Mouse (Mus musculus) limb, embryonic 14.5 days (tissue): ENCODE results near the gene Fyn. TPM values are rescaled to one million over a fixed set of nuclear protein-coding genes. Genes with fewer than 3 reads are reported as not detected.

Source experiments
- ATAC-seq: fragments of 200-750 bp; cut with Nextera tagmentation; 2 replicates; pipeline ENCODE4 v1.8.0; 2017; ENCODE audit warnings: low read depth, moderate number of reproducible peaks, moderate TSS enrichment; ENCODE audit not compliant: low FRiP score
- DNase-seq: peaks from one replicate; pipeline ENCODE4 v3.0.0-alpha.2; 2015; ENCODE audit warnings: low spot score
- H3K27ac ChIP-seq: fragments of 300-500 bp; sonication (generic); replicated peaks from 2 replicates; pipeline ENCODE4 v1.5.1; 2014; ENCODE audit warnings: low read depth, mild to moderate bottlenecking, low read length, moderate library complexity, mixed read lengths
- H3K27me3 ChIP-seq: fragments of 300-500 bp; sonication (generic); 2 replicates; pipeline ENCODE4 v1.6.1; 2014; ENCODE audit warnings: low read length, mixed read lengths; ENCODE audit not compliant: control insufficient read depth, insufficient read depth
- H3K36me3 ChIP-seq: fragments of 300-500 bp; sonication (generic); 2 replicates; pipeline ENCODE4 v1.6.1; 2014; ENCODE audit warnings: mild to moderate bottlenecking, low read length, moderate library complexity, mixed read lengths; ENCODE audit not compliant: control insufficient read depth, insufficient read depth
- H3K4me1 ChIP-seq: fragments of 300-500 bp; sonication (generic); 2 replicates; pipeline ENCODE4 v1.6.1; 2014; ENCODE audit warnings: antibody characterized with exemption, low read length, mixed read lengths; ENCODE audit not compliant: control insufficient read depth, insufficient read depth
- H3K4me2 ChIP-seq: fragments of 300-500 bp; sonication (generic); replicated peaks from 2 replicates; pipeline ENCODE4 v1.6.1; 2014; ENCODE audit warnings: low read depth, mild to moderate bottlenecking, low read length, moderate library complexity; ENCODE audit not compliant: severe bottlenecking
- H3K4me3 ChIP-seq: fragments of 300-500 bp; sonication (generic); replicated peaks from 2 replicates; pipeline ENCODE4 v1.5.1; 2014; ENCODE audit warnings: low read length
- H3K9ac ChIP-seq: fragments of 300-500 bp; sonication (generic); 2 replicates; pipeline ENCODE4 v1.6.1; 2014; ENCODE audit warnings: mild to moderate bottlenecking, low read depth, low read length, moderate library complexity; ENCODE audit not compliant: severe bottlenecking
- H3K9me3 ChIP-seq: fragments of 300-500 bp; sonication (generic); 2 replicates; pipeline ENCODE4 v1.6.1; 2016; ENCODE audit warnings: low read length; ENCODE audit not compliant: control insufficient read depth
- POLR2A ChIP-seq: fragments of 200-500 bp; IDR thresholded peaks from 2 replicates; pipeline ENCODE4 v1.8.0; 2012; ENCODE audit warnings: inconsistent platforms, mild to moderate bottlenecking, moderate library complexity, borderline replicate concordance; ENCODE audit not compliant: insufficient read depth, insufficient read length; ENCODE audit errors: extremely low read depth
- WGBS: fragments of 180-500 bp; shearing (Covaris S2); extraction: QIAGEN DNeasy Blood & Tissue Kit; methylation state at CpG from one replicate; pipeline ENCODE4 v1.1.7; 2014; 5-methylcytosine and 5-hydroxymethylcytosine counted together
- polyA plus RNA-seq, 2 experiments: library from polyadenylated mRNA; depleted of rRNA in 1 of 2; stranded (reverse) in 1 of 2; unstranded in 1 of 2; fragments of >200 nt; fragmentation: Nextera tagmentation in 1 of 2; extraction: Ambion mirVana in 1 of 2; gene quantifications; 2 replicates each; pipeline versions ENCODE4 v1.2.1 to v1.2.3; 2012 to 2014

Fyn gene
- polyA plus RNA-seq, 2 experiments = 51.5 to 58.4 TPM

DNA sequence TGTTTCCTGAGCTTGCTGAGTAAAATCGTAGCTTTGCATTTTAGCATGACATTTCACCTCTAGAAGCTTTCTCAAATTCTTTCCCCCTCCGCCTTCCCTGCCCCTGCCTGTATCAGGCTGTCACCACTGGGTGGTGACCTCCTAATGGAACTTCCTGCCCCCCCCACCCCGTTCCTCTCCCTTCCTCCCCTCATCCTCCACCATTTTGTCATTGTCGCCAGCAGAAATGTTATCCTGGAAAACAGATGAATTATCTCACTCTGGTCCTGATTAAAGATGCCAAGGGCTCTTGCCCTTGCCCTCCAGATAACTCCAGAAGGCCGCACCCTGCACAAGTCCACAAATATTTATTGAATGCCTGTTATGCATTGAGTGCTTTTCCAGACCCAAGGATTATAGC lies 187.1 kb downstream of the Fyn start:
- DNase-seq (no peak), ATAC-seq (no peak)
- 28% methylated on average over 5 of the region's 5 CpGs for WGBS
- peaks cover 62% of the 10 kb centered on the region for H3K4me1 ChIP-seq
- H3K4me2 ChIP-seq = no peak overlapping the region
- 0 out of 2 replicates have a peak overlapping the region, but pooled peaks have one; percentile 3 for H3K27ac ChIP-seq
- H3K9ac ChIP-seq = no peak overlapping the region
- no peaks in the 10 kb centered on the region for H3K9me3 ChIP-seq
- TF ChIP-seq POLR2A = no peak
- H3K36me3 ChIP-seq = peaks cover 8% of the 10 kb centered on the region; the same call in 1 of the 2 replicates
- H3K4me3 ChIP-seq = no peak overlapping the region
- H3K27me3 ChIP-seq = no peaks in the 10 kb centered on the region

DNA sequence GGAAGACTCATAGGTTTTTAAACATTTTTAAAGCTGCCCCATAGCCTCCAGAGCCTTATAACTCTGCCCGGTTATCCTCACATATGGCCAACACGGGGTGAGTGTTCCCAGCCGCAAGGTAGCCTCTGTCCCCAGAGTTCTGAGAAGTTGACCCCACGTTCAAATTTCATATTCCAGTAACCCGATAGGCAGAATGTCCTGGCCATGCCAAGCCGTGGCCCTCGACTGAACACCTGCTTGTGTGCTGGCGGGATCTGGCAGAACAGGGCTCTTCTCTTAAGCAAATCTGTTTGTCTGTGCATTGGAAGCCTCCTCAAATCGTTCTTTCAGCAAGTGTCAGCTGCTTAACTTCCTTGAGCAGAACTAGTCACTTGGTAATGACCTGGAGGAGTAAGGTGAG lies 188.7 kb downstream of the Fyn start:
- WGBS = 55% methylated on average over 9 of the region's 9 CpGs
- DNase-seq (no peak), ATAC-seq (no peak)
- no peak for TF ChIP-seq POLR2A
- no peak overlapping the region for H3K27ac ChIP-seq
- no peaks in the 10 kb centered on the region for H3K9me3 ChIP-seq
- peaks cover 51% of the 10 kb centered on the region for H3K4me1 ChIP-seq
- H3K36me3 ChIP-seq = peaks cover 8% of the 10 kb centered on the region; the same call in 1 of the 2 replicates
- no peaks in the 10 kb centered on the region for H3K27me3 ChIP-seq
- H3K4me2 ChIP-seq = no peak overlapping the region
- H3K9ac ChIP-seq = no peak overlapping the region
- H3K4me3 ChIP-seq = no peak overlapping the region

DNA sequence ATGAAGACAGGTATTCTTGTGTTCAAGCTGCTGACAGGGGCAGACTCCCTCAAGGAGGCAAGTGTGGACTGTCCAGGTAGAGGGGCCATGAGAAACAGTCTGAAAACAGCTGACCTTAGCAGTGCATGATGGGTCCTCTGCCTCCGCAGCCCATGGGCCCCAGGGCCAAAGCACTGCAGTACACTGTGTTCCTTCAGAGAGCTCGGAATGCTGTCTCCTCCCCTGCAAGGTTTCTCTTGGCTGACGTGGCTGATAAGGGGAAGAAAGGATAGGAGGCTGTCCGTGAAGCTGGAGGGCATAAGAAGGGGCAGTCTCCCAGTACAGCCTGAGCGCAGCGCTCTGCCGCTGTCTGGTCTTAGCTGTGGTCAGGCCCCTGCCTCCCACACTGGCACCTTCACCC lies 189.2 kb downstream of the Fyn start:
- 68% methylated on average over 7 of the region's 7 CpGs for WGBS
- Histone ChIP-seq H3K4me3 (no peak overlapping the region), H3K27me3 (no peaks in the 10 kb centered on the region), H3K36me3 (peaks cover 8% of the 10 kb centered on the region; the same call in 1 of the 2 replicates), H3K9ac (0 out of 2 replicates have a peak overlapping the region, but pooled peaks have one; percentile 21), H3K4me1 (peaks cover 46% of the 10 kb centered on the region), H3K27ac (no peak overlapping the region), H3K9me3 (no peaks in the 10 kb centered on the region), H3K4me2 (no peak overlapping the region)
- no peak for ATAC-seq
- DNase-seq = no peak
- TF ChIP-seq POLR2A = no peak

DNA sequence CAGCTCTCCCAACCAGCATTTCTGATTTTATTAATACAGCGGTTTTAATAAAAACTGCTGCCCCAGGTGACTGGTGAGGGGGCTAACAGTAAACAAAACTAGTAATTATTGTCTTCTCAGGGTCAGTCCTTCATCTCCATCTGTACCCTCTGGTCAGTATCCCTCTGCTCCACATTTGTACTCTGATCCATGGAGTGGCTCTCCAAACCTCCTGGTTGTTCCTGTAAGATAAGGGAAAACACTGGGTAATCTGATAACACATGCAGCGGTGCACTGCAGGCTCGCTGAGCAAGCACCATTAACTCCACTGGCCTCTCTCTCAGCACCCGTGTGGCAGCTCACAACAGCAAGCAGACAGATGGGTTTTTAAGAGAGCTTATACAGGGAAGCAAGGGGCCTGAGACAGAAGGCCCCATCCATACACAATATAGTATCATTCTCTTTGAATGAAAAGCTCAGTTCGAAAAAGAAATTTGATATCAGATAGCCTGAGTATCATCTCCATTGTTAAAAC lies 189.9 kb downstream of the Fyn start:
- Histone ChIP-seq H3K27me3 (no peaks in the 10 kb centered on the region), H3K4me1 (peaks cover 44% of the 10 kb centered on the region), H3K4me2 (no peak overlapping the region), H3K9me3 (no peaks in the 10 kb centered on the region), H3K4me3 (no peak overlapping the region), H3K36me3 (peaks cover 8% of the 10 kb centered on the region; the same call in 1 of the 2 replicates), H3K9ac (no peak overlapping the region), H3K27ac (no peak overlapping the region)
- TF ChIP-seq POLR2A = no peak
- 47% methylated on average over 5 of the region's 5 CpGs for WGBS
- no peak for DNase-seq
- ATAC-seq = no peak

DNA sequence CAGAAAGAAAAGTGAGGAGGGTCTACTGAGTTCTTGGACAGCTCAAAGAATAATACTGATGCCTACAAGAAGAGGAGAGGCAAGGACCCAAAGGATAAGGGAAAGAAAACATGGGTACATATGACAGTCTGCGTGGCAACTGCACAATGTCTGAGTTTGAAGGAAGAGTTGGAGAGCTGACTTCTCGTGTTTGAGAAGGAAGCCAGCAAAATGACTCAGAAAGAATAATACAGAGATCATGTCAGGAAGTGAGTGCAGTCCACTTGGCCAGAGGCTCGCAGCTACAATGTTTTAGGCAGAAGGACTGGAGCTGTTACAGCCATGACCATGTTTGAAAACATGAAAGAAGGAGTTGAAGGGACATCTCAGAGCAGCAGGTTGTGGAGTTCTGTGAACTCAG lies 190.7 kb downstream of the Fyn start:
- no peak for TF ChIP-seq POLR2A
- DNase-seq (no peak), ATAC-seq (no peak)
- H3K9me3 ChIP-seq = no peaks in the 10 kb centered on the region
- no peaks in the 10 kb centered on the region for H3K27me3 ChIP-seq
- H3K4me1 ChIP-seq = peaks cover 48% of the 10 kb centered on the region
- 76% methylated on average over 3 of the region's 3 CpGs for WGBS
- no peak overlapping the region for H3K27ac ChIP-seq
- H3K36me3 ChIP-seq = peaks cover 8% of the 10 kb centered on the region; the same call in 1 of the 2 replicates
- no peak overlapping the region for H3K4me3 ChIP-seq
- H3K9ac ChIP-seq = no peak overlapping the region
- no peak overlapping the region for H3K4me2 ChIP-seq
